Mouse (Mus musculus): ENCODE data around the gene Slc22a20.
A peak's percentile ranks its signal among the peaks of the same experiment; 100 is the strongest.

Gene Slc22a20

GRCm38 (mm10) chr19:5952071-5952691 lies 33.8 kb downstream of the Slc22a20 start:
- DNase-seq (ENCODE audit: low spot score in 2 of 2): no peak

GRCm38 (mm10) chr19:5951631-5952030 lies 34.3 kb downstream of the Slc22a20 start:
- no peak for DNase-seq (ENCODE audit: low spot score in 2 of 2)

GRCm38 (mm10) chr19:5950218-5950617 lies 35.7 kb downstream of the Slc22a20 start:
- no peak for DNase-seq (ENCODE audit: low spot score in 2 of 2)

GRCm38 (mm10) chr19:5945891-5946290 lies 40.1 kb downstream of the Slc22a20 start:
- no peak for DNase-seq (ENCODE audit: low spot score in 2 of 2)

GRCm38 (mm10) chr19:5945027-5945426 lies 40.9 kb downstream of the Slc22a20 start:
- peak; percentile 51 to 59 for DNase-seq (ENCODE audit: low spot score in 2 of 2)

- no peak for DNase-seq (ENCODE audit: low spot score in 2 of 2)
These were observed 41.8 kb downstream of the Slc22a20 start for GRCm38 (mm10) chr19:5944145-5944544.

- no peak for DNase-seq (ENCODE audit: low spot score in 2 of 2)
These were observed 42.5 kb downstream of the Slc22a20 start for GRCm38 (mm10) chr19:5943404-5943803.

- no peak for DNase-seq (ENCODE audit: low spot score in 2 of 2)
These were observed 43.4 kb downstream of the Slc22a20 start for GRCm38 (mm10) chr19:5942581-5942980.

- no peak for DNase-seq (ENCODE audit: low spot score in 2 of 2)
These were observed 45.3 kb downstream of the Slc22a20 start for GRCm38 (mm10) chr19:5940656-5941055.

- DNase-seq (ENCODE audit: low spot score in 2 of 2): no peak
These were observed 45.8 kb downstream of the Slc22a20 start for GRCm38 (mm10) chr19:5940173-5940572.

- DNase-seq (ENCODE audit: low spot score in 2 of 2): no peak
These were observed 46.2 kb downstream of the Slc22a20 start for GRCm38 (mm10) chr19:5939715-5940114.

GRCm38 (mm10) chr19:5938516-5938915 lies 47.4 kb downstream of the Slc22a20 start:
- DNase-seq (ENCODE audit: low spot score in 2 of 2): no peak

GRCm38 (mm10) chr19:5937836-5938406 lies 48.0 kb downstream of the Slc22a20 start:
- no peak for DNase-seq (ENCODE audit: low spot score in 2 of 2)

GRCm38 (mm10) chr19:5937095-5937835 lies 48.7 kb downstream of the Slc22a20 start:
- no peak for DNase-seq (ENCODE audit: low spot score in 2 of 2)

- DNase-seq (ENCODE audit: low spot score in 2 of 2): no peak
These were observed 50.3 kb downstream of the Slc22a20 start for GRCm38 (mm10) chr19:5935691-5936090.

- no peak for DNase-seq (ENCODE audit: low spot score in 2 of 2)
These were observed 50.7 kb downstream of the Slc22a20 start for GRCm38 (mm10) chr19:5935266-5935665.

GRCm38 (mm10) chr19:5929634-5930596 lies 56.0 kb downstream of the Slc22a20 start:
- no peak for DNase-seq (ENCODE audit: low spot score in 2 of 2)

- no peak for DNase-seq (ENCODE audit: low spot score in 2 of 2)
These were observed 57.4 kb downstream of the Slc22a20 start for GRCm38 (mm10) chr19:5928546-5928945.

GRCm38 (mm10) chr19:5928104-5928503 lies 57.8 kb downstream of the Slc22a20 start:
- no peak for DNase-seq (ENCODE audit: low spot score in 2 of 2)

- DNase-seq (ENCODE audit: low spot score in 2 of 2): no peak
These were observed 58.4 kb downstream of the Slc22a20 start for GRCm38 (mm10) chr19:5927532-5927931.

GRCm38 (mm10) chr19:5927026-5927425 lies 58.9 kb downstream of the Slc22a20 start:
- no peak for DNase-seq (ENCODE audit: low spot score in 2 of 2)

GRCm38 (mm10) chr19:5925311-5925855 lies 60.6 kb downstream of the Slc22a20 start:
- no peak for DNase-seq (ENCODE audit: low spot score in 2 of 2)
